Mouse (Mus musculus): Measurements from ENCODE around the gene Idua. TPM values are rescaled to one million over a fixed set of nuclear protein-coding genes. Genes with fewer than 3 reads are reported as not detected.

Idua gene
- 27.1 TPM for polyA plus RNA-seq (2017; shearing (Covaris generic))

GRCm38 (mm10) chr5:108659698-108660631 is at the start of gene Idua:
Gene Idua (plus strand): TSS chr5:108660331.

GRCm38 (mm10) chr5:108629634-108630483 is 30.3 kb upstream of the Idua start, which contains the start of the genes Gak and Tmem175:
Gene Gak (minus strand): TSS chr5:108629755.
Gene Tmem175 (plus strand): TSS chr5:108629770.

GRCm38 (mm10) chr5:108668977-108669936 is 9.1 kb downstream of the Idua start, which contains the start of gene Dgkq:
Gene Dgkq (minus strand): TSS chr5:108669672.

GRCm38 (mm10) chr5:108675251-108675816 is 15.2 kb downstream of the Idua start, which contains the start of gene Slc26a1:
Gene Slc26a1 (minus strand): TSS chr5:108675569.

GRCm38 (mm10) chr5:108692271-108692670 is 32.1 kb downstream of the Idua start, which contains the start of gene Fgfrl1:
Gene Fgfrl1 (plus strand): TSS chr5:108692382.

Other genes starting within 250 kb of the Idua start
- gene Atp5k, start 225.9 kb upstream of the Idua start, polyA plus RNA-seq (2017; shearing (Covaris generic)), result 97.6 TPM
- gene Mfsd7a, start 211.4 kb upstream of the Idua start, polyA plus RNA-seq (2017; shearing (Covaris generic)), result not detected
- 10.4 TPM for gene Pcgf3, start 199.1 kb upstream of the Idua start, polyA plus RNA-seq (2017; shearing (Covaris generic))
- gene Cplx1, start 110.3 kb upstream of the Idua start, polyA plus RNA-seq (2017; shearing (Covaris generic)), result not detected
- gene Gak, start 30.6 kb upstream of the Idua start, polyA plus RNA-seq (2017; shearing (Covaris generic)), result 168 TPM
- 25.3 TPM for gene Tmem175, start 30.6 kb upstream of the Idua start, polyA plus RNA-seq (2017; shearing (Covaris generic))
- 14.6 TPM for gene Dgkq, start 9.3 kb downstream of the Idua start, polyA plus RNA-seq (2017; shearing (Covaris generic))
- 0.10 TPM for gene Slc26a1, start 15.2 kb downstream of the Idua start, polyA plus RNA-seq (2017; shearing (Covaris generic))
- 2.3 TPM for gene Fgfrl1, start 32.1 kb downstream of the Idua start, polyA plus RNA-seq (2017; shearing (Covaris generic))
- not detected for gene Rnf212, start 114.7 kb downstream of the Idua start, polyA plus RNA-seq (2017; shearing (Covaris generic))
- not detected for gene Tmed11, start 135.0 kb downstream of the Idua start, polyA plus RNA-seq (2017; shearing (Covaris generic))
- gene Vmn2r8, start 148.5 kb downstream of the Idua start, polyA plus RNA-seq (2017; shearing (Covaris generic)), result not detected
- gene Vmn2r9, start 192.3 kb downstream of the Idua start, polyA plus RNA-seq (2017; shearing (Covaris generic)), result not detected

Data from effector memory CD4-positive, alpha-beta T cell, adult 7 months (primary cell).